8 mouse cellular contexts compared by ENCODE assay signal in the genomic region with DNA sequence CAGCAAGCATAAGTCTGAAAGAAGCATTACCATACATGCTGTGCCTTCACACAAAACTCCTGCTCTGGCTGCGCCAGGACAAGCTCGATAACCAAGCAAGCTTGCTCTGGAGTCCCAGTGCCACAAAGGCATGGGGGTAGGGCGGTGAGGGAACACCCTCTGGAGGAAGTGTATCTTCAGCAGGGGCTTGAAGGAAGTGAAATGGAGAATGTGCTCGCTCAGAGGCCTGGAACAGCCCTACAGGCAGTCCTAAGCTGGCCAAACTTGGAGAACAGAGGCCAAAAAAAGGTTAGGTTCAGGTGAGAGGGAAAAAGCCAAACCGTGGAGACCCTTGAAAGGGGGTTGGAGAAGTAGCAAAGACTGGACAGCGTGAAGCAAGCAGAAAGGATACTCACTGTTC. TPM values are rescaled to one million over a fixed set of nuclear protein-coding genes. Genes with fewer than 3 reads are reported as not detected.
DNase-seq lines count a peak whose midpoint lies in the region; ATAC-seq and TF ChIP-seq lines count a peak whose summit lies in the region.

No protein-coding gene starts in this region.

- peak overlapping the region; percentile 34 for H3K9ac ChIP-seq in heart, adult 2 months (ENCODE audit: low read depth, low read length)

- H3K4me3 ChIP-seq in G1E (ENCODE audit: low read depth, low read length), result peak overlapping the region; percentile 97
- H3K4me3 ChIP-seq in heart, adult 2 months, result peak overlapping the region; percentile 94; the same call in 1 of the 2 replicates

- intact Hi-C loops in heart, adult 2 months (cut with DNase I), result no loop called here

- no peak for TF ChIP-seq EP300 in heart, adult 2 months (IDR thresholded peaks at IDR 0.05; ENCODE audit: insufficient read depth, low read depth, low read length)

- H3K79me2 ChIP-seq in heart, adult 2 months (replicated peaks; ENCODE audit: control insufficient read depth, insufficient read depth, low read length), result 0 out of 2 replicates have a peak, but pooled peaks cover 3% of the 10 kb centered on the region

- TF ChIP-seq POLR2A in heart, adult 2 months (IDR thresholded peaks at IDR 0.05; ENCODE audit: insufficient read depth, low read depth, low read length), result no peak

- 22% methylated on average over 6 of the region's 6 CpGs for WGBS in heart, adult 2 months

- H3K36me3 ChIP-seq in G1E (replicated peaks), result peaks cover 43% of the 10 kb centered on the region
- H3K36me3 ChIP-seq in heart, adult 2 months (ENCODE audit: control insufficient read depth, insufficient read depth, low read length), result peaks cover 3% of the 10 kb centered on the region

- peak; percentile 23 for DNase-seq in CD4-positive, CD25-positive, alpha-beta regulatory T cell, adult 2 months (ENCODE audit: low read depth, low spot score)
- peak; percentile 67 for DNase-seq in G1E (ENCODE audit: low spot score)
- peak in 1 of 2 experiments; percentile 58 for DNase-seq in heart, adult 2 months
- peak; percentile 64 for DNase-seq in kidney, postnatal 10 days
- DNase-seq in thymus, postnatal 14 days, result peak; percentile 68
- no peak for DNase-seq in MN1 (ENCODE audit: low spot score)

- H3K27ac ChIP-seq in heart, adult 2 months, result peak overlapping the region; percentile 93

- no peaks in the 10 kb centered on the region for H3K27me3 ChIP-seq in G1E (ENCODE audit: insufficient read depth, low read length)
- H3K27me3 ChIP-seq in heart, adult 2 months (ENCODE audit: control insufficient read depth, insufficient read depth, low read length), result no peaks in the 10 kb centered on the region

- no peak for ATAC-seq in CD4-positive, CD25-positive, alpha-beta regulatory T cell, adult 4 months
- peak; percentile 71 for ATAC-seq in G1E (ENCODE audit: extremely low read depth, insufficient number of reproducible peaks, low FRiP score, poor library complexity, severe bottlenecking)
- peak; percentile 54 for ATAC-seq in megakaryocyte, adult 5-6 weeks (ENCODE audit: poor library complexity, severe bottlenecking)

- no peak for TF ChIP-seq CTCF in G1E (IDR thresholded peaks at IDR 0.05; ENCODE audit: low read depth, low read length)
- TF ChIP-seq CTCF in heart, adult 2 months (IDR thresholded peaks at IDR 0.05), result no peak

- peaks cover 45% of the 10 kb centered on the region for H3K4me1 ChIP-seq in G1E (ENCODE audit: insufficient read depth, low read depth, low read length)
- peaks cover 9% of the 10 kb centered on the region for H3K4me1 ChIP-seq in heart, adult 2 months (ENCODE audit: control insufficient read depth, insufficient read depth, low read length)

- no peaks in the 10 kb centered on the region for H3K9me3 ChIP-seq in G1E (replicated peaks)

RNA-seq across cellular contexts. Expression of gene Zbtb34, which starts 1.8 kb away (rescaled TPM):
- 1 to 10 TPM; 1.4 TPM for polyA plus RNA-seq in CD4-positive, CD25-positive, alpha-beta regulatory T cell, adult 4 months (2017; shearing (Covaris generic))
- 46.3 and 57.9 TPM in 2 replicates for total RNA-seq in G1E (2014; fragmentation: Nextera tagmentation)
- 6.9 and 7.7 TPM in 2 replicates for total RNA-seq in G1E (2017)
- 10.4 and 12.0 TPM in 2 replicates for polyA plus RNA-seq in G1E (2012)
- total RNA-seq in heart, adult 2 months (2021), result 1 to 10 TPM; 5.7 to 7.3 TPM
- 5.0 and 8.1 TPM in 2 replicates for polyA plus RNA-seq in heart, adult 2 months (2012; rRNA removed)
- total RNA-seq in megakaryocyte, adult 5-6 weeks (2015), result 21.1 and 23.7 TPM in 2 replicates
- total RNA-seq in megakaryocyte, adult 5-6 weeks (2017), result 8.1 and 8.9 TPM in 2 replicates

RNA-seq across cellular contexts. Expression of gene Zbtb43, which starts 39.0 kb away (rescaled TPM):
- polyA plus RNA-seq in CD4-positive, CD25-positive, alpha-beta regulatory T cell, adult 4 months (2017; shearing (Covaris generic)), result 10 to 100 TPM; 18.3 to 24.0 TPM
- 13.2 and 17.7 TPM in 2 replicates for total RNA-seq in G1E (2014; fragmentation: Nextera tagmentation)
- 19.9 and 22.6 TPM in 2 replicates for total RNA-seq in G1E (2017)
- polyA plus RNA-seq in G1E (2012), result 2.0 and 3.6 TPM in 2 replicates
- 10 to 100 TPM; 20.0 to 20.3 TPM for total RNA-seq in heart, adult 2 months (2021)
- 9.2 and 17.0 TPM in 2 replicates for polyA plus RNA-seq in heart, adult 2 months (2012; rRNA removed)
- 8.7 and 13.7 TPM in 2 replicates for total RNA-seq in megakaryocyte, adult 5-6 weeks (2015)
- 14.7 and 14.8 TPM in 2 replicates for total RNA-seq in megakaryocyte, adult 5-6 weeks (2017)

RNA-seq across cellular contexts. Expression of gene Ralgps1, which starts 58.1 kb away (rescaled TPM):
- 10 to 100 TPM in 1 of 2 experiments, 1 to 10 TPM in 1; 7.2 to 14.4 TPM for polyA plus RNA-seq in CD4-positive, CD25-positive, alpha-beta regulatory T cell, adult 4 months (2017; shearing (Covaris generic))
- total RNA-seq in G1E (2014; fragmentation: Nextera tagmentation), result 6.1 and 6.4 TPM in 2 replicates
- 2.3 and 3.4 TPM in 2 replicates for total RNA-seq in G1E (2017)
- 1.8 TPM in 2 replicates for polyA plus RNA-seq in G1E (2012)
- total RNA-seq in heart, adult 2 months (2021), result 1 to 10 TPM; 4.9 to 5.3 TPM
- polyA plus RNA-seq in heart, adult 2 months (2012; rRNA removed), result 3.8 and 5.2 TPM in 2 replicates
- 6.2 and 7.6 TPM in 2 replicates for total RNA-seq in megakaryocyte, adult 5-6 weeks (2015)
- total RNA-seq in megakaryocyte, adult 5-6 weeks (2017), result 2.0 and 2.7 TPM in 2 replicates
